Mouse (Mus musculus) CD4-positive, CD25-positive, alpha-beta regulatory T cell, adult 4 months (primary cell): ENCODE measurements around the gene Itpkb. TPM values are rescaled to one million over a fixed set of nuclear protein-coding genes. Genes with fewer than 3 reads are reported as not detected.

ENCODE experiments used
- ATAC-seq: one replicate; pipeline ENCODE4 v1.8.0; 2017
- polyA plus RNA-seq, 2 experiments: library from polyadenylated mRNA; unstranded; fragments of 100-300 nt; shearing (Covaris generic); gene quantifications; one replicate each; pipeline ENCODE4 v1.2.1; 2017

The Itpkb gene
- polyA plus RNA-seq, 2 experiments from 2014 or later: 54.6 to 56.7 TPM

GRCm38 (mm10) chr1:180315127-180315526, 15.2 kb upstream of the Itpkb start:
- ATAC-seq: no peak

DNA sequence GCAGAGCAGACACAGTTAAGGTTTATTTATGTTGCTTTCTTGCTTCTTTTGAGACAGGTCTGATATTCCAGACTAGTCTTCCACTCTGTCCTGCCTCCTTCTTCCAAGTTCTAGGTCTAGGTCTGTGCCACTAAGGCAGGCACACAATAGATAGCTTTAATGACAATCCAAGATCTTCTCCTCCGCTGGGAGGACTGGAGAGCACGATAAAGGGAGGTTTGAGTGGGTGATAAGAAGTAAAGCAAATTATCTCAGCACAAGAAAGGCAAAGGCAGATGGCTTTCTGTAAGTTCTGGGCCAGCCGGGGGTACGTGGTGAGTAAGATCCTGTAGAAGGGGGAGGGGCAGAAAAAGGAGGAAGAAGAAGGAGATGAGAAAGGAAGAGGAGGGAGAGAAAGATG, 12.8 kb upstream of the Itpkb start:
- no peak for ATAC-seq

- peak; percentile 36 for ATAC-seq
Observed at GRCm38 (mm10) chr1:180318407-180318806, 11.9 kb upstream of the Itpkb start.

DNA sequence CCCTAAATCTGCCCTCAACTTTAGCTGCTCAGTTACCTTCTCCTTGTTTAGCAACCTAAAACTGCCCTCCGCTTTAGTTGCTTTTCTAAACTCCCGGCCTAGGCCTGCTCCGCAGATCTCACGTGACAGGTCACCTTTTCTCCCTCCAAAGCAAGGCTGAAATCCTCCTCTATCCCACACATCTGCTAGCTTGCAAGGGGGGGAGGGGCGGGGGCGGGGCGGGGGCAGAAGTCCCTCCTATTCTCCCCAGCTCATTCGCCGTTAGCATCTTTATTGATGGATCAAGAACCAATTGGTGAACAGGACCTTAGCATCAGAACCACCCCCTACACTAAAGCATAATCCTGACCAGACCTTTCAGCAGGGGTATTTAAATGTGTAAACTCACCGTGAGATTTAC, 10.4 kb upstream of the Itpkb start:
- no peak for ATAC-seq

DNA sequence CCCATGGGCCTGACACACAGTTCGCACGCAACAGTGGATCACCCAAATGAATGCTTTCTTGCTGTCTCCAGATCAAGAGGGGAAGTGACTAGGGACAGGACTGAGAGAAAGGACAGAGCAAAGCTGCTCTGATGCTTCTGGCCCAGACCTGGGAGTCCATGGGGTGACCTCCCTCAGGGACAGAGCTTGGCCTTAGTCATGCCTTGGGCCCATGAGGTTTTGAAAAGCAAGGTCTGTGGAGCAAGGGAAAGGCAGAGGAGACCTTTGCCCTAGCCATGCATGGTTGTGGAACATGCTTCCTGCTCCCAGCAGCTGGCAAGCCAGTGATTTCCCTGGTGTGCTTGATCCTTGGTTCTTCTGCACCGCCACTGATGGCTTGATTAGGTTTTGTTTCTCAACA, 7.4 kb upstream of the Itpkb start:
- ATAC-seq: no peak

DNA sequence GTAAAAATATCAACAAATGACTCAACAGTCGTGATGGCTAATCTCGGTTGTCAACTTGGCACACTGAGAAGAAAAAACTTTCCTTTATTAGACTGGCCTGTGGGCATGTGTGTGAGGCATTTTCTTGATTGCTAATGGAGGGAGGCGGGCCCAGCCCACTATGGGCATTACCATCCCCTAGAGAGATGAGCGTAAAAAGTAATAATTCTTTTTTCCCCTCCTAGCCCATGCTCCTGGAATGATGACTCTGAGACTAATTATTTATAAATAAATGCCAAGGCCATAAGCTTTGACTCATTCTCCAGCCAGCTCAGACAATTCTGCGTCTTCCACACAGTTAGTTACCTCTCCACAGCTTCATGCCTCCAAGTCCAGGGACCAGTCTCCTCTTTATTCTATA, 6.8 kb upstream of the Itpkb start:
- ATAC-seq: no peak

- no peak for ATAC-seq
Observed at GRCm38 (mm10) chr1:180324271-180324670, 6.0 kb upstream of the Itpkb start.

DNA sequence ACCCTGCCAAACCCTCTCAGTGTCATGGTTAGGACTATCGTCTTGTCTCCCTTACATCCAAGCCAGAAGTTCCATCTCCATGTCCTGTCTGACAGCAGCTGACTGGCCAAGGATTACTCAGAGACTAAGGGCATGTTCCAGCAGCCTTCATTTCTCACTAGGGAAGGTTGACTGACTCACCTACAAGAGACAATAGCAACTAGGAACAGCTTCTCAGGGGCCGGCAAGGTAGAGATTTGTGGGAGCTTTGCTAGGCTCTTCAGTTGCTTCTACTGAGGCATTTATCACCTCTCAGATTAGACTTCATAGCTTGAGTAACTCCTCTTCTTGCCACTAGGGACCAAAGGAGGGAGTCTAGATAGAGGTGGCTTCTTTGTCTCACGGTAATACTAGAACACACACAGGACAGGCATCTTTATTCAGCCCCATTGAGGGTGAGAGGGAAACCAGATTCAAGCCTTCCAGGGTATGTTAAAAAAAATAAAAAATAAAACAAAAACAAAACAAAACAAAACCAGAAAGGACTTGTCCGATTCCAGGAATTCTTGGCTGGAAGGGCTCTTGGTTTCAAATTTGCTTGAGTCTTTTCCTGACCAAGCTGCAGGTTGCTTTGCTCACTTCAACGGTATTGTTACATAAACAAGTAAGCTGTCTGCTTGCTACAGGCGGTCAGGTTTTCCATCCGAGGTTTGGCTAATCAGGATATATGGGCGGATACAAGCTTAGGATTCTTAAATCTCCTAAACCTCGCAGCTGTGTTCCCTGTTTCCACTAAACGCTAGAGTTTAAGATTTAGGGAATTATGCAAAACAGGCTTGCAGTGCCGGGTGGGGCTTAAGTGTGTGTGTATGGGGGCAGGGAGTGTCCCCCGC, 1.3 kb upstream of the Itpkb start:
- ATAC-seq: peak; percentile 27

DNA sequence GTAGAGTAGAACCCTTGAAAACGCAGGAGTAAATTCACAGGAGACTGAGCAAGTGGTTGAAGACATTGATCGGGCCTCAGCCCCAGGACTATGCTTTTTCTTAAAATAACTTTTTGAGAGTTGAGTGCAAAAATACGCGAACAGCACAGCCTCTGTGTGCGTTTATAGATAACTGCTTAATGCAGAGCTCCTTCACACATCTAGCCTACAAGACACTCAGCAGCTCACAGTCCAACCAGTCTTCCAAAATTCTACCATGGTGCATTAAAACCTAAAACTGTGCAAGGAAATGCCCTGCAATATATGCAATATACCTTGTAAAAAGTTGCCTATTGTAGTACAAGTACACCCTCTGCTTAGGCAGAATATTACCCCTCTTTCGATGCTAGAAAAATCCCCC, 579 bp upstream of the Itpkb start:
- no peak for ATAC-seq

GRCm38 (mm10) chr1:180330707-180331545, 641 bp downstream of the Itpkb start:
- ATAC-seq: peak; percentile 33

GRCm38 (mm10) chr1:180331546-180332075, 1.3 kb downstream of the Itpkb start:
- no peak for ATAC-seq

- no peak for ATAC-seq
Observed at GRCm38 (mm10) chr1:180332076-180332927, 2.0 kb downstream of the Itpkb start.

DNA sequence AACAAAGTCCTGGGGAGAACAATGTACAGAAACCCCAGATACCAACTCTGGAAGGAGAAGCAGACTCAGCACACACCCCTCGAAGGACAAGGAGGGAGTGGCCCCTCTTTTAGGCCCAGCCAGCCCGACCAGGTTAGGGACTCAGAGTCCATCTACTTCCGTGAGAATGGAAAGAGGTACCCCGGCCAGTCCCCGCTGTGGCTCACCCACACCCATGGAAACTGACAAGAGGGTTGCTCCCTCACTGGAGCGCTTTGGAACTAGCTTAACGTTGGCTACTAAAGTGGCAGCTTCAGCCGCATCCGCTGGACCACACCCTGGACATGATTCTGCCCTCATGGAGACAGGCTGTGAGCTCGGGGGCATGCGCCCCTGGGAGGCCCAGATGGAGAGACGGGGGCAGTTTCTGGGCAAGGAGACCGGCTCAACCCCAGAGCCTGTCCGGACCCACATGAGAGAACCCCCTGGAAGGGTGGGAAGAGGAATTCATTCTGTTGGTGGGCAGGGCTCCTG, 2.7 kb downstream of the Itpkb start:
- ATAC-seq: no peak

DNA sequence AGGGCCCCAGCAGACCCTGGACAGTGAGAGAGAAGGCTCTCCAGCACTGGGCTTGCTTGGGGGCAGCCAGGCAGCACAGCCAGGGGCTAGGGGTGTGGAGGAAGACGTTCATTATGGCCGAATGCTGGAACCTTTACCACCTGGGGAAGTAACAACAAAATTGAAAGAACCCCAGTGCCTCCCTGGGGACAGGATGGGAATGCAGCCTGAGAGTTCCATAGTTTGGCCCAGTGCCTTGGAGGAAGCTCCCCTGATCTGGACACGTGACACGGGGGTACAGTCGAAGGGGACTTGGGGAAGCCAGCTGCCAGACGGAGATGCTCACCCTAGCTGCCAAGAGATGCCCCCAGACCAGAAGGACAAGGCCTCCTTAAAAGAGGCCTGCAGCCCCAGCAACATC, 3.3 kb downstream of the Itpkb start:
- no peak for ATAC-seq

GRCm38 (mm10) chr1:180334541-180334940, 4.3 kb downstream of the Itpkb start:
- no peak for ATAC-seq

- peak; percentile 48 for ATAC-seq
Observed at GRCm38 (mm10) chr1:180335513-180336375, 5.5 kb downstream of the Itpkb start.

GRCm38 (mm10) chr1:180338358-180338757, 8.1 kb downstream of the Itpkb start:
- peak; percentile 28 for ATAC-seq

DNA sequence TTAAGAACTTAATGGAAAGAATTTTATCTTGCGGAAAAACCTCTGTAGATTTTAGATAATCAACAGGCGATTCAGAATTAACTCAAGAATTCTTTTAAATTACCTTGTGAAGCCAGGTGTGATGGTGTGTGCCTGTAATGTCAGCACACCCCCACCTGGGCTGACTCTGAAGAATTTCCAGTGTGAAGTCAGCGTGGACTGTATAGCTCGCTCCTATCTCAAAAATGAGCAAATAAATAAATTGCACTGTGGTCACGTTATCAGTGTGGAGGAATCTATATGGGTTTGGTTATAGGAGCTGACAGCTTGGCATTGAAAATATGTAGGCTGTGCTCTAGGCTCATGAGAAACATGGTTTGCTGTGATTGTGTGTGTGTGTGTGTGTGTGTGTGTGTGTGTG, 8.9 kb downstream of the Itpkb start:
- no peak for ATAC-seq

DNA sequence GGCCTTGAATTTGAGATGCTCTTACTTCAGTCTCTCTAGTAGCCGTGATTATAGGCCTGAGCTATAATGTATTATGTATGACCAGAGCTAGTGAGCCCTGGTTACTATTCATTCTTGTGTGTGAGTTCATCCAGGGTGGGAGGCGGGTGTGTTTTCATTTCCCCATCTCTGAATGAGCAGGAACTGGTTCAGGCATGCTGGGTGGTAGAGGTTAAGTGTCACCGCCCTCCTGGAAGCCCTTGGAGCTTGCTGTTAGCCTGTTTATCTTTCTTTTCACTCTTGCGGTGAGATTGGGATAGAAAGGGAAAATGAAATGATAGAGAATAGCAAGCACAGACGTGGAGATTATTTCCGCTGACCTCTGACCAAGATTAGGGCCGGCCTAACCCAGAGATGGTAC, 12.7 kb downstream of the Itpkb start:
- no peak for ATAC-seq

- ATAC-seq: no peak
Observed at GRCm38 (mm10) chr1:180343434-180344210, 13.3 kb downstream of the Itpkb start.
